Mouse (Mus musculus) heart, adult 2 months (tissue): Measurements from ENCODE around the gene Rras2. TPM values are rescaled to one million over a fixed set of nuclear protein-coding genes. Genes with fewer than 3 reads are reported as not detected.

Experiments used
- DNase-seq, 2 experiments: peaks; one replicate each; pipeline ENCODE4 v3.0.0; 2021
- H3K27ac ChIP-seq: fragments of 200-600 bp; 2 replicates; pipeline ENCODE4 v1.8.1; 2022
- H3K27me3 ChIP-seq: fragments of 200-500 bp; 2 replicates; pipeline ENCODE4 v1.6.1; 2012; ENCODE audit warnings: mild to moderate bottlenecking, low read length, inconsistent platforms, mixed read lengths; ENCODE audit not compliant: control insufficient read depth, insufficient read depth
- H3K36me3 ChIP-seq: fragments of 200-500 bp; 2 replicates; pipeline ENCODE4 v1.6.1; 2012; ENCODE audit warnings: low read length, inconsistent platforms; ENCODE audit not compliant: control insufficient read depth, insufficient read depth
- H3K4me1 ChIP-seq: fragments of 200-500 bp; 2 replicates; pipeline ENCODE4 v1.6.1; 2011; ENCODE audit warnings: low read length; ENCODE audit not compliant: control insufficient read depth, insufficient read depth
- H3K4me3 ChIP-seq: fragments of 200-600 bp; 2 replicates; pipeline ENCODE4 v1.8.1; 2022
- H3K79me2 ChIP-seq: fragments of 200-500 bp; replicated peaks from 2 replicates; pipeline ENCODE4 v1.6.1; 2012; ENCODE audit warnings: mild to moderate bottlenecking, inconsistent platforms, low read length, moderate library complexity, mixed read lengths; ENCODE audit not compliant: control insufficient read depth, insufficient read depth
- H3K9ac ChIP-seq: fragments of 200-500 bp; 2 replicates; pipeline ENCODE4 v1.6.1; 2012; ENCODE audit warnings: low read depth, mild to moderate bottlenecking, control low read depth, inconsistent platforms, low read length, mixed read lengths
- CTCF ChIP-seq: fragments of 200-600 bp; IDR thresholded peaks from 2 replicates; pipeline ENCODE4 v1.8.1; 2022; ENCODE audit warnings: antibody characterized with exemption, mild to moderate bottlenecking, moderate library complexity
- EP300 ChIP-seq: fragments of 200-500 bp; IDR thresholded peaks from 2 replicates; pipeline ENCODE4 v1.6.1; 2011; ENCODE audit warnings: low read depth, low read length, control low read depth; ENCODE audit not compliant: insufficient read depth
- POLR2A ChIP-seq: fragments of 200-500 bp; IDR thresholded peaks from 2 replicates; pipeline ENCODE4 v1.6.1; 2011; ENCODE audit warnings: mild to moderate bottlenecking, low read depth, low read length, control low read depth; ENCODE audit not compliant: insufficient read depth
- WGBS: fragments of 180-500 bp; shearing (Covaris S2); methylation state at CpG from one replicate; pipeline ENCODE4 v1.1.7; 2018; 5-methylcytosine and 5-hydroxymethylcytosine counted together
- intact Hi-C: fragments of 180-260 bp; cut with DNase I; formaldehyde crosslinking; loops from one replicate; pipeline ENCODE4 v1.15.1; 2025
- polyA plus RNA-seq: library from polyadenylated mRNA; depleted of rRNA; stranded (reverse); fragments of >200 nt; gene quantifications from 2 replicates; pipeline ENCODE4 v1.2.3, GENCODE M21; 2012
- total RNA-seq, 2 experiments: library from RNA; stranded (reverse); gene quantifications; 2 replicates each; pipeline ENCODE4 v1.2.3; 2021

The Rras2 gene
- total and polyA plus RNA-seq, 3 experiments, result 17.5 to 52.0 (median 48.5) TPM

- Histone ChIP-seq H3K79me2 (no peaks in the 10 kb centered on the region), H3K4me3 (no peak overlapping the region), H3K36me3 (no peaks in the 10 kb centered on the region), H3K9ac (no peak overlapping the region), H3K27ac (no peak overlapping the region), H3K4me1 (no peaks in the 10 kb centered on the region), H3K27me3 (no peaks in the 10 kb centered on the region)
- no peak for DNase-seq
- intact Hi-C loops, result no loop called here
- TF ChIP-seq CTCF (no peak), EP300 (no peak), POLR2A (no peak)
- 88% methylated on average over 5 of the region's 5 CpGs for WGBS
Measured at GRCm38 (mm10) chr7:114151036-114151780, 33.6 kb upstream of the Rras2 start.

- Histone ChIP-seq H3K27me3 (no peaks in the 10 kb centered on the region), H3K4me3 (no peak overlapping the region), H3K79me2 (no peaks in the 10 kb centered on the region), H3K27ac (no peak overlapping the region), H3K36me3 (no peaks in the 10 kb centered on the region), H3K4me1 (no peaks in the 10 kb centered on the region), H3K9ac (no peak overlapping the region)
- TF ChIP-seq CTCF (no peak), EP300 (no peak), POLR2A (no peak)
- intact Hi-C loops, result no loop called here
- WGBS, result 70% methylated on average over 6 of the region's 6 CpGs
- no peak for DNase-seq
Measured at GRCm38 (mm10) chr7:114149564-114149963, 32.0 kb upstream of the Rras2 start.

GRCm38 (mm10) chr7:114149135-114149534 lies 31.6 kb upstream of the Rras2 start:
- WGBS, result 73% methylated on average over 4 of the region's 4 CpGs

GRCm38 (mm10) chr7:114145841-114146240 lies 28.3 kb upstream of the Rras2 start:
- Histone ChIP-seq H3K27ac (no peak overlapping the region), H3K36me3 (no peaks in the 10 kb centered on the region), H3K9ac (no peak overlapping the region), H3K27me3 (no peaks in the 10 kb centered on the region), H3K79me2 (no peaks in the 10 kb centered on the region), H3K4me1 (no peaks in the 10 kb centered on the region), H3K4me3 (no peak overlapping the region)
- no peak for DNase-seq
- TF ChIP-seq EP300 (no peak), POLR2A (no peak), CTCF (no peak)
- 54% methylated on average over 3 of the region's 3 CpGs for WGBS
- intact Hi-C loops, result no loop called here

More at GRCm38 (mm10) chr7:114149135-114149534, 31.6 kb upstream of the Rras2 start:
- no peak for DNase-seq
- H3K27ac ChIP-seq, result no peak overlapping the region
- H3K9ac ChIP-seq, result no peak overlapping the region
- intact Hi-C loops, result no loop called here
- no peaks in the 10 kb centered on the region for H3K27me3 ChIP-seq
- no peaks in the 10 kb centered on the region for H3K79me2 ChIP-seq
- TF ChIP-seq CTCF (no peak), POLR2A (no peak)
- H3K4me1 ChIP-seq, result no peaks in the 10 kb centered on the region
- H3K36me3 ChIP-seq, result no peaks in the 10 kb centered on the region
- no peak overlapping the region for H3K4me3 ChIP-seq

- TF ChIP-seq EP300, result no peak
- no peak for TF ChIP-seq POLR2A
- TF ChIP-seq CTCF, result no peak
- Histone ChIP-seq H3K4me1 (no peaks in the 10 kb centered on the region), H3K9ac (no peak overlapping the region), H3K36me3 (no peaks in the 10 kb centered on the region), H3K27me3 (no peaks in the 10 kb centered on the region), H3K79me2 (no peaks in the 10 kb centered on the region), H3K27ac (no peak overlapping the region), H3K4me3 (no peak overlapping the region)
- no peak for DNase-seq
- intact Hi-C loops, result no loop called here
- WGBS, result 71% methylated on average over 10 of the region's 10 CpGs
Measured at GRCm38 (mm10) chr7:114142151-114142798, 24.7 kb upstream of the Rras2 start.

- H3K79me2 ChIP-seq, result no peaks in the 10 kb centered on the region
- WGBS, result 78% methylated on average over 7 of the region's 7 CpGs
- TF ChIP-seq CTCF (no peak), EP300 (no peak), POLR2A (no peak)
- H3K27ac ChIP-seq, result no peak overlapping the region
- no peak for DNase-seq
- no peaks in the 10 kb centered on the region for H3K36me3 ChIP-seq
- intact Hi-C loops, result no loop called here
- H3K9ac ChIP-seq, result no peak overlapping the region
- H3K4me3 ChIP-seq, result no peak overlapping the region
- H3K27me3 ChIP-seq, result no peaks in the 10 kb centered on the region
- no peaks in the 10 kb centered on the region for H3K4me1 ChIP-seq
Measured at GRCm38 (mm10) chr7:114140026-114140425, 22.4 kb upstream of the Rras2 start.
